Mouse (Mus musculus): Measurements from ENCODE around the gene Tbc1d9b. TPM values are rescaled to one million over a fixed set of nuclear protein-coding genes. Genes with fewer than 3 reads are reported as not detected.
"Not testable (repeated sequence)": the region's sequence is repeated elsewhere in the genome, so short reads cannot be mapped to it uniquely, and the experiment has no call there.

Gene Tbc1d9b
- polyA plus RNA-seq, 1 experiment = 72.3 TPM

GRCm38 (mm10) chr11:50162338-50163050 lies 31.3 kb downstream of the Tbc1d9b start:
- no peak for TF ChIP-seq POLR2A (IDR thresholded peaks at IDR 0.05; ENCODE audit: low read depth, low read length)
- no peak for TF ChIP-seq CTCF (IDR thresholded peaks at IDR 0.05; ENCODE audit: borderline replicate concordance, insufficient read depth, low read length)
- Histone ChIP-seq H3K4me3 (ENCODE audit: insufficient read depth, low read length) (no peak overlapping the region), H3K4me1 (ENCODE audit: control insufficient read depth, insufficient read depth, low read length) (no peaks in the 10 kb centered on the region), H3K27ac (ENCODE audit: insufficient read depth, low read length) (no peak overlapping the region)

GRCm38 (mm10) chr11:50168352-50168751 lies 37.2 kb downstream of the Tbc1d9b start:
- Histone ChIP-seq H3K4me3 (ENCODE audit: insufficient read depth, low read length) (no peak overlapping the region), H3K27ac (ENCODE audit: insufficient read depth, low read length) (no peak overlapping the region), H3K4me1 (ENCODE audit: control insufficient read depth, insufficient read depth, low read length) (no peaks in the 10 kb centered on the region)
- TF ChIP-seq POLR2A (IDR thresholded peaks at IDR 0.05; ENCODE audit: low read depth, low read length) = no peak
- TF ChIP-seq CTCF (IDR thresholded peaks at IDR 0.05; ENCODE audit: borderline replicate concordance, insufficient read depth, low read length) = no peak

GRCm38 (mm10) chr11:50174111-50174729 lies 43.0 kb downstream of the Tbc1d9b start, which contains the start of gene Mrnip:
Gene Mrnip, plus strand, starts transcription at chr11:50174444.
- peak within 1 kb of the TSS; percentile 78 for H3K4me3 ChIP-seq (ENCODE audit: insufficient read depth, low read length)
- H3K27ac ChIP-seq (ENCODE audit: insufficient read depth, low read length); H3K4me1 ChIP-seq (ENCODE audit: control insufficient read depth, insufficient read depth, low read length): not testable (repeated sequence)

- H3K4me3 ChIP-seq (ENCODE audit: insufficient read depth, low read length) = peak overlapping the region; percentile 78
These were observed 43.6 kb downstream of the Tbc1d9b start for GRCm38 (mm10) chr11:50174730-50175187.

GRCm38 (mm10) chr11:50176351-50176750 lies 45.2 kb downstream of the Tbc1d9b start:
- Histone ChIP-seq H3K4me1 (ENCODE audit: control insufficient read depth, insufficient read depth, low read length) (peaks cover 3% of the 10 kb centered on the region; the same call in 1 of the 2 replicates), H3K27ac (ENCODE audit: insufficient read depth, low read length) (no peak overlapping the region), H3K4me3 (ENCODE audit: insufficient read depth, low read length) (no peak overlapping the region)
- TF ChIP-seq CTCF (IDR thresholded peaks at IDR 0.05; ENCODE audit: borderline replicate concordance, insufficient read depth, low read length) (no peak), POLR2A (IDR thresholded peaks at IDR 0.05; ENCODE audit: low read depth, low read length) (no peak)

More at GRCm38 (mm10) chr11:50174730-50175187, 43.6 kb downstream of the Tbc1d9b start:
- H3K27ac ChIP-seq (ENCODE audit: insufficient read depth, low read length) = no peak overlapping the region
- H3K4me1 ChIP-seq (ENCODE audit: control insufficient read depth, insufficient read depth, low read length) = peaks cover 3% of the 10 kb centered on the region; the same call in 1 of the 2 replicates
- TF ChIP-seq POLR2A (IDR thresholded peaks at IDR 0.05; ENCODE audit: low read depth, low read length) (peak; percentile 87), CTCF (IDR thresholded peaks at IDR 0.05; ENCODE audit: borderline replicate concordance, insufficient read depth, low read length) (no peak)

GRCm38 (mm10) chr11:50177111-50177510 lies 45.9 kb downstream of the Tbc1d9b start:
- no peak for TF ChIP-seq CTCF (IDR thresholded peaks at IDR 0.05; ENCODE audit: borderline replicate concordance, insufficient read depth, low read length)
- TF ChIP-seq POLR2A (IDR thresholded peaks at IDR 0.05; ENCODE audit: low read depth, low read length) = no peak
- H3K27ac ChIP-seq (ENCODE audit: insufficient read depth, low read length) = no peak overlapping the region
- H3K4me3 ChIP-seq (ENCODE audit: insufficient read depth, low read length) = no peak overlapping the region
- H3K4me1 ChIP-seq (ENCODE audit: control insufficient read depth, insufficient read depth, low read length) = peaks cover 3% of the 10 kb centered on the region; the same call in 1 of the 2 replicates

GRCm38 (mm10) chr11:50178532-50179488 lies 47.6 kb downstream of the Tbc1d9b start:
- Histone ChIP-seq H3K27ac (ENCODE audit: insufficient read depth, low read length) (no peak overlapping the region), H3K4me3 (ENCODE audit: insufficient read depth, low read length) (no peak overlapping the region), H3K4me1 (ENCODE audit: control insufficient read depth, insufficient read depth, low read length) (peaks cover 3% of the 10 kb centered on the region; the same call in 1 of the 2 replicates)
- TF ChIP-seq POLR2A (IDR thresholded peaks at IDR 0.05; ENCODE audit: low read depth, low read length) = no peak
- no peak for TF ChIP-seq CTCF (IDR thresholded peaks at IDR 0.05; ENCODE audit: borderline replicate concordance, insufficient read depth, low read length)

GRCm38 (mm10) chr11:50180478-50181231 lies 49.5 kb downstream of the Tbc1d9b start:
- Histone ChIP-seq H3K4me1 (ENCODE audit: control insufficient read depth, insufficient read depth, low read length) (peaks cover 3% of the 10 kb centered on the region; the same call in 1 of the 2 replicates), H3K27ac (ENCODE audit: insufficient read depth, low read length) (no peak overlapping the region), H3K4me3 (ENCODE audit: insufficient read depth, low read length) (no peak overlapping the region)
- TF ChIP-seq POLR2A (IDR thresholded peaks at IDR 0.05; ENCODE audit: low read depth, low read length) (no peak), CTCF (IDR thresholded peaks at IDR 0.05; ENCODE audit: borderline replicate concordance, insufficient read depth, low read length) (no peak)

GRCm38 (mm10) chr11:50182702-50183101 lies 51.5 kb downstream of the Tbc1d9b start:
- Histone ChIP-seq H3K4me3 (ENCODE audit: insufficient read depth, low read length) (no peak overlapping the region), H3K27ac (ENCODE audit: insufficient read depth, low read length) (no peak overlapping the region), H3K4me1 (ENCODE audit: control insufficient read depth, insufficient read depth, low read length) (no peaks in the 10 kb centered on the region)
- TF ChIP-seq POLR2A (IDR thresholded peaks at IDR 0.05; ENCODE audit: low read depth, low read length) (no peak), CTCF (IDR thresholded peaks at IDR 0.05; ENCODE audit: borderline replicate concordance, insufficient read depth, low read length) (no peak)

Data from embryonic fibroblast, embryonic 13.5 days (primary cell).